Mouse (Mus musculus) lung, postnatal 10 days (tissue): Measurements from ENCODE around the gene Map2k3.
A peak's percentile ranks its signal among the peaks of the same experiment; 100 is the strongest.
"Not testable (repeated sequence)": the region's sequence is repeated elsewhere in the genome, so short reads cannot be mapped to it uniquely, and the experiment has no call there.

Experiments used
- DNase-seq: peaks from one replicate; pipeline ENCODE4 v3.0.0; 2021

Gene Map2k3

GRCm38 (mm10) chr11:60931869-60932481 lies at the start of gene Map2k3:
TSS of gene Map2k3 (plus strand) at chr11:60932033.
- peak; percentile 99 for DNase-seq

GRCm38 (mm10) chr11:60882386-60882785 lies 49.4 kb upstream of the Map2k3 start:
- DNase-seq: no peak

- not testable (repeated sequence) for DNase-seq
Observed at GRCm38 (mm10) chr11:60886986-60887385, 44.8 kb upstream of the Map2k3 start.

GRCm38 (mm10) chr11:60889861-60890260 lies 42.0 kb upstream of the Map2k3 start:
- no peak for DNase-seq

GRCm38 (mm10) chr11:60890286-60890685 lies 41.5 kb upstream of the Map2k3 start:
- no peak for DNase-seq

- no peak for DNase-seq
Observed at GRCm38 (mm10) chr11:60890744-60891143, 41.1 kb upstream of the Map2k3 start.

- no peak for DNase-seq
Observed at GRCm38 (mm10) chr11:60895915-60896314, 35.9 kb upstream of the Map2k3 start.

- no peak for DNase-seq
Observed at GRCm38 (mm10) chr11:60902001-60902400, 29.8 kb upstream of the Map2k3 start.

- DNase-seq: no peak
Observed at GRCm38 (mm10) chr11:60902486-60902885, 29.3 kb upstream of the Map2k3 start.

- no peak for DNase-seq
Observed at GRCm38 (mm10) chr11:60903661-60904061, 28.2 kb upstream of the Map2k3 start.

GRCm38 (mm10) chr11:60905407-60906120 lies 26.3 kb upstream of the Map2k3 start:
- DNase-seq: no peak

- DNase-seq: no peak
Observed at GRCm38 (mm10) chr11:60906449-60906848, 25.4 kb upstream of the Map2k3 start.

- peak; percentile 45 for DNase-seq
Observed at GRCm38 (mm10) chr11:60908073-60908472, 23.8 kb upstream of the Map2k3 start.

- DNase-seq: no peak
Observed at GRCm38 (mm10) chr11:60909626-60910025, 22.2 kb upstream of the Map2k3 start.

GRCm38 (mm10) chr11:60912525-60912973 lies 19.3 kb upstream of the Map2k3 start:
- DNase-seq: no peak

- DNase-seq: peak; percentile 95
Observed at GRCm38 (mm10) chr11:60913301-60914196, 18.3 kb upstream of the Map2k3 start.

- no peak for DNase-seq
Observed at GRCm38 (mm10) chr11:60914491-60914890, 17.3 kb upstream of the Map2k3 start, which contains the start of gene Natd1. TSS of gene Natd1 (minus strand) at chr11:60914750.

- no peak for DNase-seq
Observed at GRCm38 (mm10) chr11:60915201-60915600, 16.6 kb upstream of the Map2k3 start.

- DNase-seq: no peak
Observed at GRCm38 (mm10) chr11:60920021-60920420, 11.8 kb upstream of the Map2k3 start.

- no peak for DNase-seq
Observed at GRCm38 (mm10) chr11:60922195-60922594, 9.6 kb upstream of the Map2k3 start.

- DNase-seq: no peak
Observed at GRCm38 (mm10) chr11:60922964-60923363, 8.9 kb upstream of the Map2k3 start.

- no peak for DNase-seq
Observed at GRCm38 (mm10) chr11:60924498-60924897, 7.3 kb upstream of the Map2k3 start.

- DNase-seq: no peak
Observed at GRCm38 (mm10) chr11:60924981-60925380, 6.9 kb upstream of the Map2k3 start.
